Mouse (Mus musculus): ENCODE measurements at regions not wholly inside any gene's neighbourhood (a gene's known extent, or its start where the extent isn't known, plus 50 kb on each side); places are given as distances from the start of the nearest gene placed in this dataset.

DNA sequence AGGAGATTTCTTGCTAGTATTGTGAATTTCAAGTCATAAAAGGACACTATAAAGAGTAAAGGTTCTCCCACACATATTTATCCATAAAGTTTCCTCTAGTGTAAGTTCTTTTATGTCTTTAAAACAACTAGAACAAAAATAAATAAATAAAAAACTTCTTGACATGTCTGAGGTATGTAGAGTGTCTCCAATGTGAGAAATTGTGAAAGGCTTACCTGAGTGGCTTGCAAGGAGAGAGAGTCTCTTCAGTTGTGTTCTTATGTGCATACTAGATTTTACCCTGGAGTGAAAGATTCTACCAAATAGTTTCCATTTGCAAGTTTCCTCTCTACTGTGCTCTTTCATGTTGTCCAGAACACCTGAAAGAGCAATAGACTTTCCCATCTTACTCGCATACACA lies 276.8 kb downstream of the Ankrd50 start:
- no peak for ATAC-seq

DNA sequence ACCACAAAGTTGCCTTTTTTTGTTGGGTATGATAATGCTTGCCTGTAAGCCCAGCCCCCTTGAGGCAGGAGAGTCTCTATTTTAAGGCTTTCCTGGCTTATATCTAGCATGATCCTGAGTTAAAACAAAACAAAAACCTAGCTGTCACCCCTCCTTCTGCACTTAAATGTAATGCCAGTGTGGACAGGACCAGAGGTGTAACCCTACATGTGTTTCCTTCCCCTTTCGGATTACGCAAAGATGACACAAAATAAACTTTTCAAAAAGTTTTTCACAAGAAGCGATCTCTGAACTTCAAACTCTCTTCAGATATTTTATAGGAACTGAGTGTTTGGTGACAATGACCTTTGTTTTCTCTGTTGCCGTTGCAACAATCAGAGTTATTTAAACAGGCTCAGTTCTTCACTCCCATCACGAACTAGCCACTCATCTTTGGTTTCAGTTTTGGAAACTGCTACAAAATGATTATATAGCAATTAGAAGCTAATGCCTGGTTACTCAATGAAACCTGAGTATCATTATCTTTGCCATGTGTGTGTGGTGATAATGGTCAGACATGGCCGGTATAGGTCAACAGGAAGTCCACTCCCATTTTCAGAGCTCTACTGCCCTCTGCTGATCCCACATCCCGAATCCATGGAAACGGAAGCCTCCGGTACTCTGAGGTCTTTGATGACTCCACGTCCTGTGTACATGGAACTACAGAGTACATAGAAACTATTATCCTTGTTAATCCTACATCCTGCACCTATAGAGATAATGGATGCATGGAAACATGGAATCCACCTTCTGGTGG lies 282.6 kb downstream of the Ankrd50 start:
- ATAC-seq = peak; percentile 66

DNA sequence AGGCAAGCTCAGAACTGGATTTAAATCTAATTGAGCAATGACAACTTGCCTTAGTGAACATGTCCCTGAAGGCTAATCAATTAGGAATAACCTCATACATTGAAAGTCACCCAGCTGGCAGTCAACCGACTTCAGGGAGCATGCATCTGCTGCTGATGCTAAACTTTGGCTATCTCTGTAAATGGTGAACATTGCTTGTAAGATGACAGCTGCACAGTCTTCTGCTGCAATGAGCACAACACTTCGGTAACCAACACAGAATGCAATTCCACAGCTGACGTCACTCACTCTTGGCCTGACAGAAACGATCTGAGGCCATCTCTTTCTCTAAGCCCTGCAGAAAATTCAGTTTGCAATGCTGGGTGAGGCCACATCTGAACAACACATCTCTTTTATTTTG lies 290.6 kb downstream of the Ankrd50 start:
- ATAC-seq = no peak

DNA sequence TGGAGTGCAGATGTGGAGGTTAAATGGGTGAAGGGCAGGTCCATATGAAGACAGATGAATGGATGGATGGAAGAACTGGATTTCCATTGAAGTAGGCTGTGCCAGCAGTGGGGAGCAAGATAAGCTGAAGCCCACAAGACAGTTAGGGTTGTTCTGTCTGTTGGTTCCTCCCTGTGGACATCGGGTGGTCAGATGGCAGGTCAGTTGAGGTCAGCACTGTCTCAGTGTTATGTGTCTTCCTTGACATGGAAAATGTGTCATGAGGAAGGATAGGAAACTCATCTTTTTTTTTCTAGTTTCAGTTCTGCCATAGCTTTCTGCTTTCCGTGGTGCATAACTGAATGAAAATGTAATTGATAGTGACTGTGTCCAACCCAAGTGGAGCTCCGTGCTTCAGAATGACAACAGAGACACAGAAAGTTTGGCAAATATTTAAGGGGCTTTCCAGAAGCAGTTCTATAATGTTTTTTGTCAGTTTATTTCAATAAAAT lies 297.2 kb downstream of the Ankrd50 start:
- ATAC-seq = no peak

DNA sequence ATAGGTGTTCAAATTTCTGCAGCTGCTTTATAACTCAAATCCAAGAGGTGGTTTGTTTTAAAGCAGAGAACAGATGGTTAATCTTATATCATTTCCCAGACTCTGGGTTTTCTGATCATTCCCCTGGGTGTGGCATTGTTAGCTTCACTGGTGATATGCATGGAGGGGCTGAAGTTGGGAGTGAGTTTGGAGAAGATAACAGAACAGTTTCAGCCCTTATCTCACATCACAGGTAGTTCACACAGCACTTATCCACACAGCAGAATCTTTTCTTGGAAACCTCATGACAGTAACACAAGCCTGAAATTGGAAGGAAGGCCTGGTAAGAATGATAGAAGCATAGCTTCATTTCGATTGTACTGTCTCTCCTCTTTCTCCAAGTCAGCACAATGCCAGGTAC lies 298.1 kb downstream of the Ankrd50 start:
- ATAC-seq = no peak

DNA sequence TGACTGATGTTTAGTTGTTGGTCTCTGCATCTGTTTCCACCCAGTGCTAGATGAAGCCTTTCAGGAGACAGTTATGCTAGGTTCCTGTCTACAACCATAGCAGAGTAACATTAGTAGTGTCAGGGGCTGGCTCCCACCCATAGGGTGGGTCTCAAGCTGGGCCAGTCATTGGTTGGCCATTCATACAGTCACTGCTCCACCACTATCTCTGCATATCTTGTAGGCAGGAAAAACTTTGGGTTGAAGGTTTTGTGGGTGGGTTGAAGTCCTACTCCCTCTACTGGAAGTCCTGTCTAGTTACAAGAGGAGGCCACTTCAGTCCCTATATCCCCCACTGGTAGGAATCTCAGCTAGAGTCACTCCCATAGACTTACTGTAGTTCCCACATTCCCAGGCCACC lies 306.3 kb downstream of the Ankrd50 start:
- no peak for ATAC-seq

DNA sequence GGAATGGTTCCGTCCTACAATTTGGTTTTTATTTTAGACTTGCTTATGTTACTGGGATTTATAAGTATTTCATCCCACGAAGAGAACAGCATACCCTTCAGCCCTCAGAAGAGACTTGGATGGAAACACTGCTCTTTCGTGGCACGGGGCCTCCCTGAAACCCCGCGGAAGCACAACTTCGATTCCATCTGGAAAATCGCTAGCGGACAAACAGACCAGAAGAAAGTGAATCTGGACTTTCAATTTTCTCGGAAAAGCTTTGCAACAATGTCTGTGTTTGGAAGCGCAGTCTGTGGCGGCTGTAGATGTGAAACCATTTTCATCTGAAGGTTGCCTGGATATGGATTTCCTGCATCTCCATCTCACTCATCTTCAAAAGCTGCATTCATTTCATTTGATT lies 308.7 kb downstream of the Ankrd50 start:
- no peak for ATAC-seq

DNA sequence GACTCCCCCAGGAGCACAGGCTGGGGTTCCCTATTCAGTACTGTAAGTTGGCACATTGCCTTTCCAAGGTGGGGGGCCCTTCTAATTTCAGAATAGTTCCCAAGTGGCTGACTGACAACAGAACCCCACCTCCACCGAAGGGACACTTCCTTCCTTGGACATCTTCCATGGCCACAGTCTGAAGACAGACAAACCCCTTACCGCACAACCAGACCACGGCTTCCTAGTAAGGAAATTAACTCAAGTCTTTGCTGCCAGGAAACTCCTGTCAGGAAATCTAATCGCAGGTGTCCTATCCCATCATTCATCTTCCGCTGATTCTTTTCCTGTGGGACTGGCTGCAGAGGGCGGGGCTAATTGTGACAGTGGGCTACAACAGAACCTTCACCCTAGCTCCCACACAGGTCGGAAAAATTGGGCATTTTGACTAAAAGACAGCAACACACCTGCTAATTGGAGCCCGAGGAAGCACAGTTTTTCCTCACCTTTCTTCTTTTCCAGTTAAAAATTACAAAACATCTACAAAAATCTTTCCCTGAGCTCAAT lies 309.8 kb downstream of the Ankrd50 start:
- no peak for ATAC-seq

DNA sequence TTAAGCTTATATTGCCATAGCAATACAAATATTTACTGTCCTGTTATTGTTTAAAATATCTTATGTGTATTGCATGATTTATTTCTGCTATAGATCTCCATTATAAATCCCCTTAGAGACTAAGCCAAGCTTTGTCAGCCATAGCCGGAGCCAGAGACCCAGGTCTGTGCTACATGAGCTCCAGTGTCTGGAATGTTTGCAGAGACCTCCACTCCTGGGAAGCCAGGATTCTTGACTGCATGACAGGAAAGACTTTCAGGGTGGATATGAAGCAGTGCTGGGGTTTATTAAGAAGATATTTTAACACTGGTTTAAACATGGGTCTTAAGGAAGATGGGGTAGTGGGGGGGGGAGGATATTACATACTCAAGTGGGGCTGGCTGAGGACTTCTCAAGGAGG lies 332.2 kb downstream of the Ankrd50 start:
- ATAC-seq = no peak

DNA sequence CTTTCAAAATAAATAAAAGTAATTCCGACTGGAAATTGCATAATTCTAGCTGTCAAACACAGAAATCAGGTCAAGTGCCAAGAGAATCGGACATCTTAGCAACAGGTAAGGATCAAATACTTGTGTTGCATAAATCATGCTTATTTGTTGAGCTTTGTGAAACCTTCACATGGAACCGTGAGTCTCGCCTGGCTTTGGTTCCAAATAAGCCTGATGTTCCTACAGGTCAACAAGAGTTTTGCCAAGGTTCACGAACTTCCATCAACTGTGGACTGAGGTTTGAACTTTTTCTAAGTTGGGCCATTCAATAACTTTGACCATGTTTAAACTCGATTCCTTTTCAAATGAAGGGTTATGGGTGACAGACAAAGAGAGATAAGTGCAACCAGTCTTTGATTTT lies 332.8 kb downstream of the Ankrd50 start:
- ATAC-seq = no peak

DNA sequence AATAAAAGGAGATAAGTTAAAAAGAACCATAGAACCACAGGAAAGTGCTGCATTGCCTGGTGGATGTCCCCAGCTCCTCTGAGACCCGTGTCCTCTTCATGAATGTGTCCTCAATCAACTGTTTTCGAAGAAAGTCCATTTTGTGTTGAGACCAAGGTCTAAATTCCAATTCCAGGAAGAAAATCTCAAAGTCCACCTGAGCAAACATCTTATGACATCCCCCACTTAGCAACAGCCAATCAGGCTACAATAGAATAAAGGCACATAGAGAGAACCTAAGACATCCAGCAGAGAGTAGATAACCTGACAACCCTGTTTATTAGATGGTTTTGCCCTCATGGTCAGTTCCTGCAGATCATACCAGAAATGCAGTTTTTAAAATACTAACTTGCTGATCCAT lies 338.0 kb downstream of the Ankrd50 start:
- ATAC-seq = no peak

DNA sequence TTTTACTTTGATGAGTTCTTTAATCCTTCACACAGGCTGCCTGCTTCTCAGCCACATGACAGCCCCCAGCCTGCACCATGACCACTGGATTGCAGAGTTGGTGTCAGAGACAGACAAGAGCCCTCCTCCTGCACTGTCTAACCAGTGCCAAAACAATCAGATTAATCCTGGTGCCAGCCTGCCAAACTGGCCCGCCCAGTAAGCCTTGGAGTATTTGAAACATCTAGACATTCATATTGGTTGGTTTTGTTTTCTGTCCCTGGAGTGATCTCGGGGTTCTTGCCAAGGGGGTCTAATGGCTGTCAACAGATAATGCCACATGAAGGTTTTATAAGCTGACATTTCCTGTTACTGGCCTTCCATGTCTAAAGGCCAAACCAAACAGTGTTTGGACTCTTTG lies 339.2 kb downstream of the Ankrd50 start:
- no peak for ATAC-seq

DNA sequence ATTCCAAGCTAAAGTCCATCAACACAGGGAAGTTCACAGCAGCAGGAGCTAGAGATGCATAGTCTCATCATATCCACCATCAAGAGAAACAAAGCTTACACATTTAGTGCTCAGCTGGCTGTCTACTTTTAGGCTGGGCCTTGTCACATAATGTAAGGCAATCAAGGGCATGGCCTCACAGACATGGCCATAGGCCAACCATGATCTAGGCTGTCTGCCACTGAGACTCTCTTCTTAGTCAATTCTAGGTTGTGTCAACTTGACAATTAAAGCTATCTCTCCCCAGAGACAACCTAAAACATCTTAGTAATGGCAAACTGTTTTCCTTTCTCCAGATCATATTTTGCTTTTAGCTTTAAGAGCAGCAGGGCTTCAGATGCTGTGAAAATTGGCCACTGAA lies 340.0 kb downstream of the Ankrd50 start:
- ATAC-seq = no peak

DNA sequence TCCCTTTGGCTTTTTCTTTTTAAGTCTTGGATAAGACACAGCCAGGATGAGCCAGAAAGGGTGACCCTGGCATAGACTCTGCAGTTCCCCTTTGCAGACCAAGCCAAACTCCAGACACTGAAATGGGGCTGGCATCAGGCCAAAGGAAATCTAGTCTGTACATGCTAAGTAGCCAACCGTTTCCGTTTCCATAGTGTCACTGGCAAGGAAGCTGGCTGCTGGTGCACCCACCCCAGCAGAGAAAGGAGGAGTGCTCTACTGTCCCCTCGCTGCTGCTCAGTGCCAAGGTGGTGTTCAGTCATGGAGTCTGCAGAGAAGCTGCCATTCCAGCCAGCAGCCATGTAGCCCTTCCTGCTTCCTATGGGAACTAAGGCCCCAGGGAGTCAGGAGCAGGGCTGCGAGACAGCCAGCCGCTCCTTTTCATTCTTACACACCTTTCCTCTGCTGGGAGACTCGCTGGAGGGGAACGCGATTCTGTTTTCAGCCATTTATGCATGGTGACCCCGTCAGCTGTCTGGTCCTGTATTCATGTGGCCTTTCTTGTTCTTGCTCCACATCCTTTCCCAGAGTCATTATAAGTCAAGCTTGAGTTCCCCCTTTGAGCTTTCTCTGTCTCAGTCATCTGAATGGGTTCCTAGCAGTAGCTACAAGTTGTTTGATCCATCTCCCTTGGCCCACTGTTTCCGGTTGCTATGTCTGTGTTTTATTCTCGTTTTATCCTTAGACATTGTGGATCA lies 341.3 kb downstream of the Ankrd50 start:
- ATAC-seq = no peak

DNA sequence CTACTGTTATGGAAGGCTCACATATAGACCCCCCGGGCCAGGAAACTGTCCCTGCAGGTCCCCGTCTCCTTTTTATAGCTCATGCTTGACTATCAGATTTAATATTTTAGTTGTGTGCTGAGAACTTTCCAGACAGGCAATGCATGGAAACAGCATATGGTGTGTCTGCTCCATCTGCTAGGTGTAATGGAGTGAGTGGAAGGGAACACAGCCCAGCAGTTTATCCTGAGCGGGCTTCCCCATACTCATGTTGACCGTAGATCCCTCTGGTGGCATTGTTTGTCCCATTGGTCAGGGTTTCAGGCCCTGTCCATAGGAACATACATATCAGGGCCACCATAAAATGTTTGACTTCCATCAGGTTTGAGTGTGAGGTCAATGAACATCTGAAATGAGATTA lies 345.3 kb downstream of the Ankrd50 start:
- ATAC-seq = no peak

DNA sequence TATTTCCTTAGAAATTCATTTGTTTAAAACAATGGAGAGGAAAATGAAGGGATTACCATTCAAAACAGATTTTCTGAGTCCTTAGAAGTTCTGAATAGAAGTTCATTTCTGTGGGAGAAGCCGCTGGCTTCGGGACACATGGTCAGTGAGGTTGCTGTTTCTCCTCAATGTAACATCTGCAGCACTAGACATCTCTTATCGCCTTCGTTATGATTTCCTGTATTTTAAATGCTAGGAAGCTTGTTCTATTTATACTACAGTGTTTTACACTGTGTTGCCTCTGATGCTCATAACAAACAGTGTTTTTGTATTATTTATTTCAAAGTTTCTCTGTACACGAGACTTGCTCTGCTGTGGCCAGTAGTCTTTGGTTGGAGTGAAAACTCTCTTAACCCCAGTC lies 346.6 kb downstream of the Ankrd50 start:
- ATAC-seq = no peak

DNA sequence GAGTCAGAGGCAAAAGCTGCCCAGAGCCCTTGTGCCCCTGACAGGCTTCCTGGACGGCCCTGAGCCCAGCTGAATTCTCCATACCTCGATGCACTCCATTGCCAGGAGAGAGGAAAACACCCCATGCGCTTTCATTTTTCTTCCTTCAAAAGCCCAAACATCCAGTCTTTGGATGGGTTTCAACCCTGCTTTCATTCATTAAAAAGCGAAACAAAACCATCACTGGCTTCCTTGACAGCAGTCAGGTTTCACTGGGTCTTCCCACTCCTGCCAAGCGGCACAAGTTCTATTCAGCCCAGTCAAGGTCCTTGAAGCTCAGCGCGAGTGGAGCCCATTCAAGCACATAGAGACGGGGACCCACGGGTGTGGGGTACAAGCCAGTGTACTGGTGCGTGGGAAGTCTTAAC lies 348.8 kb downstream of the Ankrd50 start:
- ATAC-seq = no peak

DNA sequence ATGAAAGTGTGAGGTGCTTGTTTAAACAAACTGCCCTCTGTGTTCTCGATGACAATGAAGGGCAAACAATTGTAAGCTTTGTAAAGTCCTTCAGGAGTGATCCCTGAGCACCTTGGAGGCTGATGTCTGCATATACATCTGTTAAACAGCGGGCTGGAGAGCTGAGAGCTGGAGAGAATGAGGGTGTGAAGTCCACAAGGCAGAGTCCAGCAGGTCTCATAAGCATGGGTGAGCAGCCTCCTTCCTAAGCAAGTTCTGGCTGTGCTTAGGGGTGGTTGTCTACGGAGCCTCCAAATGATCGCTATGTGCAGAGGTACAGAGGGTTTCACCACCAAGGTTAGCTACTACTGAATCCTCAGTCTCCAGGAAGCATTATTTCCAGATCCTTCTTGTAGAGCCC lies 350.2 kb downstream of the Ankrd50 start:
- no peak for ATAC-seq

DNA sequence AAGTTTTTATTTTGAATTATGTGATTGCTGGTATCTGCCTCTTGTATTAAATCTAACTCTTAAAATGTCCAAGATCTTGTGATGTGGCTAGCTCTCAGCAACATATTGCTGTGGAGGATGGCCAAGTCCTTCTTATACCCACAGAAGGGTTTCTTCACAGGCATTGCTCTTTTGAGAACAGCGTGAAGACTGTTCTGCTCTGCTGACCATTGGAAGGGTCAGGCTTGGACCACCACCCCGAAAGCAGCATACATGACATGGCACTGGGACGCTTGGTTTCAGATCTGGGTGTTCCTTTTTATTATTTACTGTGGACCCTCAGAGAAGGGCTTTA lies 352.8 kb downstream of the Ankrd50 start:
- ATAC-seq = no peak

DNA sequence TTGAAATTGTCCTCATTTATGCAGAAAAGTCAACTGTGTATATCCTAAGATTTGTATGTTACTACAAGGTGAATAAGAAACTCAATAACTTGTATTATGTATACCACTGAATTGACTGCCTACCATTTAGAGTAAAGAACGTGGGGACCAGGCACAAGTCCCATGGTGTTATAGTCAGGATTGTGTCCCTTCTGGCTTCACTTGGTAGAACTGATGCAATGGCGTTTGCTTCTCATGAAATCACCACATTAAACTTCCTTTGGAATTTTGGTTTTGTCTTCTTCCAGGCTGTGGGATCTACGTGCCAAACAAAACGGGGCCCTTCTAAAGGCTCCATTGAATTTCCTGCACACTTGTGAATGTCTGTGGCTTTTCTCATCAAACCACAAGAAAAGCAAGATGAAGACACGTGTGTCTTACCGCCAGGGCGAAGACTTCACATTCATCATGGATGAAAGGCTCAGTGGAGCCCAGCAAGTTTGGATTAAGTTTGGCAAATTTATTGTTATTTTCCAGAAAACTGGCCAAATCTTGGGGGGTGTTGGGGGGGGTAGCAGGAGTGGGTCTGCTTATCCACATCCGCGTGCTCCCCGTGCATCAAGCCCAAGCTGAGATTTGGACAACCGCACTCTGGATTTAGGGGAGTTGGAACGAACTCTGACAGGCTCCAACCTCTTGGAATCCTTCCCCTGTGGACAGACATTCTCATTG lies 353.3 kb downstream of the Ankrd50 start:
- no peak for ATAC-seq

DNA sequence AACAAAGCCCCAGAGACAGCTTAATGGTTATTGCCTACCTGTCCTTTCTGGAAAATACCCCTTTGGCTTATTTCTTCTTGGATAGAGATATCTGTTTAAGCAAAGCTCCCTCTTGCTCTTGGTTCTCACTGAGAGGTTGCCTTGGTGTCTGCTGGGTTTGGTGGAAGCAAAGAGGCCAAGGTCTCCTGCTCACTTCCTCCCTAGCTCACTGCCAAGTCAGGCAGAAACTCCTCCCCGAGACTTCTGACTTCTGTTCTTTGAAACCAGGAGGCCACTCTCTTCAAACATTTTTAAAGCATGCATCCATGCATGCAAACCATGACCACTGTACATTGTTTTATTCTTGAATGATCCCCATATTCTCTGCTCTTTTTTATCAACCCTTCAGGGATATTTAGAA lies 354.6 kb downstream of the Ankrd50 start:
- ATAC-seq = no peak

DNA sequence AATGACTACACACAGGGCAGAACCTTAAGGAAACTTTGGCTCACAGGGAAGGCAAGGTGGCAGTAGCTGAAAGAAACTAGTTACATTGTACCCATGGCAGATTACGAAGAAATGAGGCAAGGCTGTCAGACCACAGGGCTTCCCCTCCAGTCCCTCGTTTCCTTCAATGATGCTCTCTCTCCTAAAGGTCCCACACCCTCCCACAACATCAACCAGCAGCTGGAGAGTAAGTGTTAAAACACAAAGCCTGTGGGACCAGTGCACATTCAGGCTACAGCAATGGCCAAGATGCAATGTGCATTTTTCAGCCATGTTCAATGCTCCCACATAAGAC lies 355.5 kb downstream of the Ankrd50 start:
- ATAC-seq = no peak

DNA sequence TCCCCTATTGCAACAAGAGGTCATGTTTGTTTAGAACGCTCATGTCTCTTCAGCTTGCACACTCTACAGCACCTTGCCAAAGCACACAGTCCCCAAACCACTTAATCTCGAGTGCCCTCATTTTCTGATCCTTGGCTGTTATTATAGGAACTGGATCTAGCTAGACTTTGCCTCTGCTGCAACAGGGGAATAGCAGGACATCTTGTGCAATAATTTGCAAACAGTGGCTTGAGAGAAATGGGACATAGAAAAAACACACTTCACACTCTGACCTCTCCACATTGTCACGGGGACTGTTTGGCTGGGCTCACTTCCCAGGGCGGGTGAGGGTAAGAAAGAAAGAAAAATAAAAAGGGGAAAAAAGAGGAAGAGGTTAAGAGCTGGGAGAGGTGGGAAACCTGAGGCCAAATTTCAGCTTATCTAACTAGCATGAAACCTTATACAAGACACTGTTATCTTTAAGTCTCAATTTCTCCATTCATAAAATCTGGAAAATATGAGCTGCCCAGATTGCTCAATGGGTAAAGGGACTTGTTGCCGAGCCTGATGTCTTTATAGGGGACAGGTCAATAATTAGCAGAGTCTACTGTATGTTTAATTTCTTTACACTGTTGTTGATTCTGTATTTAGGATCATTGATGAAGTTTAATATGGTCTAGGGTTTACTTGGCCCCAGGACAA lies 356.0 kb downstream of the Ankrd50 start:
- ATAC-seq = no peak
